Mouse (Mus musculus): Measurements from ENCODE around the gene Mid1. TPM values are rescaled to one million over a fixed set of nuclear protein-coding genes. Genes with fewer than 3 reads are reported as not detected.

The Mid1 gene
- total and polyA plus RNA-seq, 2 experiments: 1.7 to 2.5 TPM

GRCm38 (mm10) chrX:169789702-169790101 lies 104.7 kb downstream of the Mid1 start:
- Histone ChIP-seq H3K79me2 (ENCODE audit: control insufficient read depth, insufficient read depth, low read length) (no peaks in the 10 kb centered on the region), H3K4me1 (ENCODE audit: control insufficient read depth, insufficient read depth, low read length) (peaks cover 2% of the 10 kb centered on the region; the same call in 1 of the 2 replicates), H3K4me3 (ENCODE audit: insufficient read depth, low read depth, low read length) (no peak overlapping the region), H3K27ac (replicated peaks; ENCODE audit: insufficient read depth, low read depth, low read length) (no peak overlapping the region), H3K27me3 (ENCODE audit: control insufficient read depth, insufficient read depth, low read length) (no peaks in the 10 kb centered on the region), H3K36me3 (ENCODE audit: control insufficient read depth, insufficient read depth, low read length) (no peaks in the 10 kb centered on the region), H3K9ac (ENCODE audit: low read depth, low read length) (no peak overlapping the region)
- DNase-seq (ENCODE audit: extremely low read depth, low read depth, low spot score): no peak
- TF ChIP-seq POLR2A (IDR thresholded peaks at IDR 0.05; ENCODE audit: extremely low read depth, insufficient read depth, low read length) (no peak), CTCF (IDR thresholded peaks at IDR 0.05; ENCODE audit: low read depth, low read length) (no peak)
- WGBS: 89% methylated on average over 5 of the region's 5 CpGs

GRCm38 (mm10) chrX:169792879-169793278 lies 107.9 kb downstream of the Mid1 start:
- Histone ChIP-seq H3K27ac (replicated peaks; ENCODE audit: insufficient read depth, low read depth, low read length) (no peak overlapping the region), H3K36me3 (ENCODE audit: control insufficient read depth, insufficient read depth, low read length) (no peaks in the 10 kb centered on the region), H3K4me1 (ENCODE audit: control insufficient read depth, insufficient read depth, low read length) (peaks cover 6% of the 10 kb centered on the region), H3K79me2 (ENCODE audit: control insufficient read depth, insufficient read depth, low read length) (no peaks in the 10 kb centered on the region), H3K4me3 (ENCODE audit: insufficient read depth, low read depth, low read length) (no peak overlapping the region), H3K27me3 (ENCODE audit: control insufficient read depth, insufficient read depth, low read length) (no peaks in the 10 kb centered on the region), H3K9ac (ENCODE audit: low read depth, low read length) (no peak overlapping the region)
- WGBS: 80% methylated on average over 1 of the region's 1 CpGs
- no peak for DNase-seq (ENCODE audit: extremely low read depth, low read depth, low spot score)
- TF ChIP-seq CTCF (IDR thresholded peaks at IDR 0.05; ENCODE audit: low read depth, low read length) (no peak), POLR2A (IDR thresholded peaks at IDR 0.05; ENCODE audit: extremely low read depth, insufficient read depth, low read length) (no peak)

- Histone ChIP-seq H3K27me3 (ENCODE audit: control insufficient read depth, insufficient read depth, low read length) (no peaks in the 10 kb centered on the region), H3K4me1 (ENCODE audit: control insufficient read depth, insufficient read depth, low read length) (peaks cover 6% of the 10 kb centered on the region), H3K9ac (ENCODE audit: low read depth, low read length) (no peak overlapping the region), H3K4me3 (ENCODE audit: insufficient read depth, low read depth, low read length) (no peak overlapping the region), H3K27ac (replicated peaks; ENCODE audit: insufficient read depth, low read depth, low read length) (no peak overlapping the region; the same call in 1 of the 2 replicates), H3K36me3 (ENCODE audit: control insufficient read depth, insufficient read depth, low read length) (no peaks in the 10 kb centered on the region), H3K79me2 (ENCODE audit: control insufficient read depth, insufficient read depth, low read length) (no peaks in the 10 kb centered on the region)
- TF ChIP-seq CTCF (IDR thresholded peaks at IDR 0.05; ENCODE audit: low read depth, low read length) (no peak), POLR2A (IDR thresholded peaks at IDR 0.05; ENCODE audit: extremely low read depth, insufficient read depth, low read length) (no peak)
- 27% methylated on average over 4 of the region's 4 CpGs for WGBS
- DNase-seq (ENCODE audit: extremely low read depth, low read depth, low spot score): no peak
These were observed 109.4 kb downstream of the Mid1 start for GRCm38 (mm10) chrX:169794421-169794820.

GRCm38 (mm10) chrX:169794831-169795311 lies 109.9 kb downstream of the Mid1 start:
- WGBS: 11% methylated on average over 7 of the region's 7 CpGs
- H3K27ac ChIP-seq (replicated peaks; ENCODE audit: insufficient read depth, low read depth, low read length): peak overlapping the region; percentile 62
- DNase-seq (ENCODE audit: extremely low read depth, low read depth, low spot score): peak; percentile 79

GRCm38 (mm10) chrX:169797148-169797547 lies 112.1 kb downstream of the Mid1 start:
- WGBS: 42% methylated on average over 3 of the region's 3 CpGs
- H3K27me3 ChIP-seq (ENCODE audit: control insufficient read depth, insufficient read depth, low read length): no peaks in the 10 kb centered on the region
- no peak overlapping the region for H3K9ac ChIP-seq (ENCODE audit: low read depth, low read length)
- no peaks in the 10 kb centered on the region for H3K79me2 ChIP-seq (ENCODE audit: control insufficient read depth, insufficient read depth, low read length)
- no peaks in the 10 kb centered on the region for H3K36me3 ChIP-seq (ENCODE audit: control insufficient read depth, insufficient read depth, low read length)
- DNase-seq (ENCODE audit: extremely low read depth, low read depth, low spot score): no peak
- no peak overlapping the region for H3K27ac ChIP-seq (replicated peaks; ENCODE audit: insufficient read depth, low read depth, low read length)
- TF ChIP-seq POLR2A (IDR thresholded peaks at IDR 0.05; ENCODE audit: extremely low read depth, insufficient read depth, low read length): no peak
- no peak for TF ChIP-seq CTCF (IDR thresholded peaks at IDR 0.05; ENCODE audit: low read depth, low read length)
- H3K4me1 ChIP-seq (ENCODE audit: control insufficient read depth, insufficient read depth, low read length): peaks cover 6% of the 10 kb centered on the region
- no peak overlapping the region for H3K4me3 ChIP-seq (ENCODE audit: insufficient read depth, low read depth, low read length)

More at GRCm38 (mm10) chrX:169794831-169795311, 109.9 kb downstream of the Mid1 start:
- no peak overlapping the region for H3K9ac ChIP-seq (ENCODE audit: low read depth, low read length)
- no peaks in the 10 kb centered on the region for H3K27me3 ChIP-seq (ENCODE audit: control insufficient read depth, insufficient read depth, low read length)
- H3K4me3 ChIP-seq (ENCODE audit: insufficient read depth, low read depth, low read length): no peak overlapping the region; the same call in 1 of the 2 replicates
- no peaks in the 10 kb centered on the region for H3K36me3 ChIP-seq (ENCODE audit: control insufficient read depth, insufficient read depth, low read length)
- TF ChIP-seq POLR2A (IDR thresholded peaks at IDR 0.05; ENCODE audit: extremely low read depth, insufficient read depth, low read length) (no peak), CTCF (IDR thresholded peaks at IDR 0.05; ENCODE audit: low read depth, low read length) (no peak)
- peaks cover 6% of the 10 kb centered on the region for H3K4me1 ChIP-seq (ENCODE audit: control insufficient read depth, insufficient read depth, low read length)
- no peaks in the 10 kb centered on the region for H3K79me2 ChIP-seq (ENCODE audit: control insufficient read depth, insufficient read depth, low read length)

GRCm38 (mm10) chrX:169798987-169799680 lies 114.1 kb downstream of the Mid1 start:
- TF ChIP-seq CTCF (IDR thresholded peaks at IDR 0.05; ENCODE audit: low read depth, low read length) (no peak), POLR2A (IDR thresholded peaks at IDR 0.05; ENCODE audit: extremely low read depth, insufficient read depth, low read length) (no peak)
- Histone ChIP-seq H3K4me3 (ENCODE audit: insufficient read depth, low read depth, low read length) (peak overlapping the region; percentile 38; the same call in 1 of the 2 replicates), H3K79me2 (ENCODE audit: control insufficient read depth, insufficient read depth, low read length) (no peaks in the 10 kb centered on the region), H3K27ac (replicated peaks; ENCODE audit: insufficient read depth, low read depth, low read length) (no peak overlapping the region), H3K9ac (ENCODE audit: low read depth, low read length) (no peak overlapping the region), H3K4me1 (ENCODE audit: control insufficient read depth, insufficient read depth, low read length) (peaks cover 6% of the 10 kb centered on the region), H3K27me3 (ENCODE audit: control insufficient read depth, insufficient read depth, low read length) (no peaks in the 10 kb centered on the region), H3K36me3 (ENCODE audit: control insufficient read depth, insufficient read depth, low read length) (no peaks in the 10 kb centered on the region)
- under 1% methylated on average over 9 of the region's 11 CpGs for WGBS
- no peak for DNase-seq (ENCODE audit: extremely low read depth, low read depth, low spot score)
